Mouse (Mus musculus) hindlimb bud, embryonic 11.5 days (tissue): ENCODE results near the gene Olfr1156.

Experiments
- DNase-seq: peaks from one replicate; pipeline ENCODE4 v3.0.0-alpha.2; 2012; ENCODE audit warnings: low read depth, low spot score; ENCODE audit errors: extremely low spot score

Gene Olfr1156

GRCm38 (mm10) chr2:87953000-87953399, at the start of gene Olfr1156:
Gene Olfr1156 (minus strand): TSS chr2:87953100.
- DNase-seq, result no peak

- no peak for DNase-seq
Measured at GRCm38 (mm10) chr2:87989813-87990212, 36.9 kb upstream of the Olfr1156 start, which contains the start of gene Olfr1158. Gene Olfr1158 (plus strand): TSS chr2:87990113.

GRCm38 (mm10) chr2:87974563-87974962, 21.7 kb upstream of the Olfr1156 start, which contains the start of gene Olfr74:
Gene Olfr74 (minus strand): TSS chr2:87974663.
- no peak for DNase-seq

GRCm38 (mm10) chr2:87968199-87968598, 15.3 kb upstream of the Olfr1156 start, which contains the start of gene Olfr1157:
Gene Olfr1157 (minus strand): TSS chr2:87968299.
- no peak for DNase-seq

- DNase-seq, result no peak
Measured at GRCm38 (mm10) chr2:87945037-87945436, 7.9 kb downstream of the Olfr1156 start, which contains the start of gene Olfr1155. Gene Olfr1155 (minus strand): TSS chr2:87945137.

- DNase-seq, result no peak
Measured at GRCm38 (mm10) chr2:87905066-87905465, 47.8 kb downstream of the Olfr1156 start, which contains the start of gene Olfr1154. Gene Olfr1154 (minus strand): TSS chr2:87905166.
